Mouse (Mus musculus) forebrain, embryonic 10.5 days (tissue): ENCODE measurements at regions not wholly inside any gene's neighbourhood (a gene's known extent, or its start where the extent isn't known, plus 50 kb on each side); places are given as distances from the start of the nearest gene placed in this dataset.

Experiments
- DNase-seq: peaks from one replicate; pipeline ENCODE4 v3.0.0-alpha.2; 2017; ENCODE audit warnings: low spot score; ENCODE audit errors: extremely low spot score
- H3K27ac ChIP-seq: fragments of 300-500 bp; sonication (generic); 2 replicates; pipeline ENCODE4 v1.5.1; 2016; ENCODE audit warnings: mild to moderate bottlenecking
- H3K27me3 ChIP-seq: fragments of 300-500 bp; sonication (generic); 2 replicates; pipeline ENCODE4 v1.6.1; 2016; ENCODE audit warnings: mild to moderate bottlenecking; ENCODE audit not compliant: poor library complexity, severe bottlenecking
- H3K36me3 ChIP-seq: fragments of 300-500 bp; sonication (generic); replicated peaks from 2 replicates; pipeline ENCODE4 v1.6.1; 2016; ENCODE audit warnings: mild to moderate bottlenecking, moderate library complexity
- H3K4me1 ChIP-seq: fragments of 300-500 bp; sonication (generic); 2 replicates; pipeline ENCODE4 v1.6.1; 2016
- H3K4me3 ChIP-seq: fragments of 300-500 bp; sonication (generic); 2 replicates; pipeline ENCODE4 v1.5.1; 2016; ENCODE audit warnings: mild to moderate bottlenecking, moderate library complexity
- H3K9me3 ChIP-seq: fragments of 300-500 bp; sonication (generic); 2 replicates; pipeline ENCODE4 v1.6.1; 2016; ENCODE audit warnings: mild to moderate bottlenecking, moderate library complexity
- WGBS: fragments of 180-500 bp; shearing (Covaris S2); methylation state at CpG from one replicate; pipeline ENCODE4 v1.1.7; 2016; 5-methylcytosine and 5-hydroxymethylcytosine counted together

GRCm38 (mm10) chr13:112188741-112189476 is 99.3 kb upstream of the Ankrd55 start:
- no peak for DNase-seq

GRCm38 (mm10) chr13:112189605-112190004 is 98.6 kb upstream of the Ankrd55 start:
- peaks cover 23% of the 10 kb centered on the region for H3K4me1 ChIP-seq
- no peak for DNase-seq
- H3K27ac ChIP-seq: no peak overlapping the region
- 79% methylated on average over 5 of the region's 5 CpGs for WGBS
- H3K4me3 ChIP-seq: no peak overlapping the region
- no peaks in the 10 kb centered on the region for H3K27me3 ChIP-seq
- H3K9me3 ChIP-seq: peaks cover 4% of the 10 kb centered on the region; the same call in 1 of the 2 replicates
- H3K36me3 ChIP-seq: no peaks in the 10 kb centered on the region

More at GRCm38 (mm10) chr13:112188741-112189476, 99.3 kb upstream of the Ankrd55 start:
- no peaks in the 10 kb centered on the region for H3K27me3 ChIP-seq
- 96% methylated on average over 18 of the region's 18 CpGs for WGBS
- no peak overlapping the region for H3K4me3 ChIP-seq
- no peak overlapping the region for H3K27ac ChIP-seq
- peaks cover 4% of the 10 kb centered on the region; the same call in 1 of the 2 replicates for H3K9me3 ChIP-seq
- no peaks in the 10 kb centered on the region for H3K36me3 ChIP-seq
- peaks cover 21% of the 10 kb centered on the region for H3K4me1 ChIP-seq

- Histone ChIP-seq H3K27me3 (peaks cover 2% of the 10 kb centered on the region; the same call in 1 of the 2 replicates), H3K9me3 (peaks cover 4% of the 10 kb centered on the region; the same call in 1 of the 2 replicates), H3K4me3 (no peak overlapping the region), H3K27ac (no peak overlapping the region), H3K36me3 (no peaks in the 10 kb centered on the region), H3K4me1 (peaks cover 26% of the 10 kb centered on the region)
- 59% methylated on average over 9 of the region's 9 CpGs for WGBS
- DNase-seq: no peak
These were observed 95.9 kb upstream of the Ankrd55 start for GRCm38 (mm10) chr13:112192192-112192905.

GRCm38 (mm10) chr13:112193676-112194075 is 94.6 kb upstream of the Ankrd55 start:
- DNase-seq: no peak
- WGBS: 84% methylated on average over 5 of the region's 5 CpGs
- no peak overlapping the region for H3K27ac ChIP-seq
- H3K9me3 ChIP-seq: no peaks in the 10 kb centered on the region
- peaks cover 8% of the 10 kb centered on the region; the same call in 1 of the 2 replicates for H3K27me3 ChIP-seq
- H3K36me3 ChIP-seq: no peaks in the 10 kb centered on the region
- peaks cover 34% of the 10 kb centered on the region for H3K4me1 ChIP-seq
- H3K4me3 ChIP-seq: no peak overlapping the region

- Histone ChIP-seq H3K4me3 (no peak overlapping the region), H3K27me3 (peaks cover 8% of the 10 kb centered on the region; the same call in 1 of the 2 replicates), H3K9me3 (no peaks in the 10 kb centered on the region), H3K4me1 (peaks cover 34% of the 10 kb centered on the region), H3K36me3 (no peaks in the 10 kb centered on the region), H3K27ac (no peak overlapping the region)
- no peak for DNase-seq
- WGBS: 84% methylated on average over 5 of the region's 5 CpGs
These were observed 93.3 kb upstream of the Ankrd55 start for GRCm38 (mm10) chr13:112194991-112195390.

GRCm38 (mm10) chr13:112196789-112197188 is 91.5 kb upstream of the Ankrd55 start:
- Histone ChIP-seq H3K36me3 (no peaks in the 10 kb centered on the region), H3K4me3 (peak overlapping the region; percentile 31; the same call in 1 of the 2 replicates), H3K9me3 (no peaks in the 10 kb centered on the region), H3K27me3 (peaks cover 8% of the 10 kb centered on the region; the same call in 1 of the 2 replicates), H3K27ac (0 out of 2 replicates have a peak overlapping the region, but pooled peaks have one; percentile 15), H3K4me1 (peaks cover 34% of the 10 kb centered on the region)
- peak; percentile 21 for DNase-seq
- WGBS: 7% methylated on average over 13 of the region's 13 CpGs

GRCm38 (mm10) chr13:112203721-112204120 is 84.5 kb upstream of the Ankrd55 start:
- H3K9me3 ChIP-seq: no peaks in the 10 kb centered on the region

GRCm38 (mm10) chr13:112204204-112204603 is 84.0 kb upstream of the Ankrd55 start:
- H3K4me3 ChIP-seq: no peak overlapping the region
- WGBS: 85% methylated on average over 3 of the region's 3 CpGs
- H3K27me3 ChIP-seq: peaks cover 6% of the 10 kb centered on the region; the same call in 1 of the 2 replicates
- H3K4me1 ChIP-seq: peaks cover 16% of the 10 kb centered on the region
- DNase-seq: no peak
- no peaks in the 10 kb centered on the region for H3K9me3 ChIP-seq
- no peaks in the 10 kb centered on the region for H3K36me3 ChIP-seq
- H3K27ac ChIP-seq: no peak overlapping the region

More at GRCm38 (mm10) chr13:112203721-112204120, 84.5 kb upstream of the Ankrd55 start:
- WGBS: 83% methylated on average over 8 of the region's 8 CpGs
- H3K27ac ChIP-seq: no peak overlapping the region
- DNase-seq: no peak
- H3K27me3 ChIP-seq: peaks cover 3% of the 10 kb centered on the region; the same call in 1 of the 2 replicates
- peaks cover 16% of the 10 kb centered on the region for H3K4me1 ChIP-seq
- no peak overlapping the region for H3K4me3 ChIP-seq
- no peaks in the 10 kb centered on the region for H3K36me3 ChIP-seq

- H3K4me1 ChIP-seq: peaks cover 16% of the 10 kb centered on the region
- peaks cover 6% of the 10 kb centered on the region; the same call in 1 of the 2 replicates for H3K27me3 ChIP-seq
- no peak for DNase-seq
- H3K36me3 ChIP-seq: no peaks in the 10 kb centered on the region
- no peak overlapping the region for H3K4me3 ChIP-seq
- H3K27ac ChIP-seq: no peak overlapping the region
- 80% methylated on average over 5 of the region's 5 CpGs for WGBS
- H3K9me3 ChIP-seq: no peaks in the 10 kb centered on the region
These were observed 83.4 kb upstream of the Ankrd55 start for GRCm38 (mm10) chr13:112204813-112205212.

GRCm38 (mm10) chr13:112207617-112208235 is 80.5 kb upstream of the Ankrd55 start:
- no peak for DNase-seq
- 66% methylated on average over 12 of the region's 12 CpGs for WGBS
- peaks cover 16% of the 10 kb centered on the region for H3K4me1 ChIP-seq
- no peak overlapping the region for H3K4me3 ChIP-seq
- no peak overlapping the region for H3K27ac ChIP-seq
- no peaks in the 10 kb centered on the region for H3K9me3 ChIP-seq
- peaks cover 9% of the 10 kb centered on the region for H3K27me3 ChIP-seq
- no peaks in the 10 kb centered on the region for H3K36me3 ChIP-seq

GRCm38 (mm10) chr13:112211841-112212240 is 76.4 kb upstream of the Ankrd55 start:
- WGBS: 82% methylated on average over 9 of the region's 9 CpGs
- Histone ChIP-seq H3K36me3 (no peaks in the 10 kb centered on the region), H3K4me3 (no peak overlapping the region)

GRCm38 (mm10) chr13:112212391-112212790 is 75.9 kb upstream of the Ankrd55 start:
- H3K4me3 ChIP-seq: no peak overlapping the region
- DNase-seq: no peak
- peaks cover 6% of the 10 kb centered on the region; the same call in 1 of the 2 replicates for H3K27me3 ChIP-seq
- WGBS: 86% methylated on average over 12 of the region's 12 CpGs
- H3K9me3 ChIP-seq: no peaks in the 10 kb centered on the region
- H3K36me3 ChIP-seq: no peaks in the 10 kb centered on the region
- H3K27ac ChIP-seq: no peak overlapping the region
- peaks cover 11% of the 10 kb centered on the region for H3K4me1 ChIP-seq

More at GRCm38 (mm10) chr13:112211841-112212240, 76.4 kb upstream of the Ankrd55 start:
- Histone ChIP-seq H3K9me3 (no peaks in the 10 kb centered on the region), H3K4me1 (peaks cover 13% of the 10 kb centered on the region), H3K27ac (no peak overlapping the region), H3K27me3 (peaks cover 6% of the 10 kb centered on the region; the same call in 1 of the 2 replicates)
- no peak for DNase-seq
